Mouse (Mus musculus) liver, embryonic 12.5 days (tissue): ENCODE results near the gene Scaf11. TPM values are rescaled to one million over a fixed set of nuclear protein-coding genes. Genes with fewer than 3 reads are reported as not detected.

Experiments used
- microRNA-seq: library from miRNA; unstranded; fragments of <30 nt; microRNA quantifications from one replicate; pipeline ENCODE4, GENCODE M21; 2017
- polyA plus RNA-seq: library from polyadenylated mRNA; unstranded; fragments of >200 nt; fragmentation: Nextera tagmentation; extraction: Ambion mirVana; gene quantifications from 2 replicates; pipeline ENCODE4 v1.2.1, GENCODE M21; 2016

Scaf11 gene
- polyA plus RNA-seq, 1 experiment from 2014 or later = 68.8 TPM

Small RNA genes within 50 kb of the gene (microRNA-seq; reads per million reads assigned to microRNA genes)
- gene Gm25397 = not detected

Other genes with a start within 250 kb of the Scaf11 start
- gene Arid2, start 173.3 kb downstream of the Scaf11 start, polyA plus RNA-seq = 14.1 and 14.5 TPM in 2 replicates
- 41.1 and 43.1 TPM in 2 replicates for gene Slc38a1, start 182.1 kb upstream of the Scaf11 start, polyA plus RNA-seq
- gene Slc38a2, start 238.9 kb upstream of the Scaf11 start, polyA plus RNA-seq = 57.6 and 62.7 TPM in 2 replicates